In genomic region chr2:168250270-168250669, GRCm38 (mm10) we compare ENCODE assay signal across 8 mouse cellular contexts. TPM values are rescaled to one million over a fixed set of nuclear protein-coding genes. Genes with fewer than 3 reads are reported as not detected.
DNase-seq lines count a peak whose midpoint lies in the region; ATAC-seq and TF ChIP-seq lines count a peak whose summit lies in the region.

No protein-coding gene starts in this region.

- no peak overlapping the region for H3K27ac ChIP-seq in MEL (ENCODE audit: control insufficient read depth, low read depth, low read length)
- no peak overlapping the region for H3K27ac ChIP-seq in hindbrain, postnatal 0 days
- no peak overlapping the region for H3K27ac ChIP-seq in midbrain, embryonic 10.5 days (replicated peaks)

- H3K79me2 ChIP-seq in MEL (ENCODE audit: control insufficient read depth, insufficient read depth, low read length, poor library complexity) = no peaks in the 10 kb centered on the region

- no peaks in the 10 kb centered on the region for H3K4me1 ChIP-seq in MEL (ENCODE audit: control insufficient read depth in 1 of 2, insufficient read depth in 2 of 2, low read length in 2 of 2)
- H3K4me1 ChIP-seq in hindbrain, postnatal 0 days (ENCODE audit: insufficient read depth, low read length) = no peaks in the 10 kb centered on the region
- H3K4me1 ChIP-seq in midbrain, embryonic 10.5 days = peaks cover 8% of the 10 kb centered on the region

- ATAC-seq in hindbrain, postnatal 0 days = peak; percentile 35; the same call in 1 of the 2 replicates

- peak; percentile 78 to 95 (median 80) for TF ChIP-seq CTCF in MEL (IDR thresholded peaks at IDR 0.05 in 2 of 3, conservative IDR thresholded peaks at IDR 0.05 in 1 of 3; ENCODE audit: control insufficient read depth in 1 of 3, insufficient read depth in 1 of 3, low read depth in 2 of 3, low read length in 3 of 3, poor library complexity in 1 of 3, severe bottlenecking in 1 of 3)
- TF ChIP-seq CTCF in brain, embryonic 14.5 days (IDR thresholded peaks at IDR 0.05; ENCODE audit: borderline replicate concordance, extremely low read depth, insufficient read depth, insufficient read length) = peak; percentile 90
- peak; percentile 97 for TF ChIP-seq CTCF in hindbrain, postnatal 0 days (IDR thresholded peaks at IDR 0.05; ENCODE audit: low read depth)

- no peak overlapping the region for H3K4me2 ChIP-seq in hindbrain, postnatal 0 days (ENCODE audit: low read depth, low read length)

- WGBS in hindbrain, postnatal 0 days = 12% methylated on average over 8 of the region's 8 CpGs
- 16% methylated on average over 8 of the region's 8 CpGs for WGBS in midbrain, embryonic 10.5 days

- TF ChIP-seq RAD21 in MEL (IDR thresholded peaks at IDR 0.05; ENCODE audit: low read depth, low read length) = peak; percentile 95

- no peaks in the 10 kb centered on the region for H3K9me3 ChIP-seq in MEL (replicated peaks; ENCODE audit: insufficient read depth, low read length)
- H3K9me3 ChIP-seq in hindbrain, postnatal 0 days (ENCODE audit: low read length) = no peaks in the 10 kb centered on the region
- H3K9me3 ChIP-seq in midbrain, embryonic 10.5 days (replicated peaks) = no peaks in the 10 kb centered on the region

- TF ChIP-seq EP300 in MEL (IDR thresholded peaks at IDR 0.05; ENCODE audit: low read depth in 1 of 2, low read length in 2 of 2) = no peak

- H3K4me3 ChIP-seq in MEL (ENCODE audit: control insufficient read depth in 1 of 2, insufficient read depth in 1 of 2, low read depth in 2 of 2, low read length in 2 of 2) = peak overlapping the region in 1 of 2 experiments; percentile 16; a peak in 1 of 4 replicates
- H3K4me3 ChIP-seq in hindbrain, postnatal 0 days (ENCODE audit: low read length) = no peak overlapping the region
- H3K4me3 ChIP-seq in midbrain, embryonic 10.5 days = no peak overlapping the region

- no peaks in the 10 kb centered on the region for H3K36me3 ChIP-seq in MEL (ENCODE audit: control insufficient read depth in 1 of 2, insufficient read depth in 2 of 2, low read length in 2 of 2)
- no peaks in the 10 kb centered on the region for H3K36me3 ChIP-seq in hindbrain, postnatal 0 days (ENCODE audit: insufficient read depth, low read length)
- H3K36me3 ChIP-seq in midbrain, embryonic 10.5 days = no peaks in the 10 kb centered on the region

- no peak for TF ChIP-seq POLR2A in MEL (IDR thresholded peaks at IDR 0.05; ENCODE audit: control insufficient read depth in 1 of 2, insufficient read depth in 1 of 2, low read depth in 1 of 2, low read length in 2 of 2, poor library complexity in 1 of 2)
- no peak for TF ChIP-seq POLR2A in brain, embryonic 14.5 days (IDR thresholded peaks at IDR 0.05; ENCODE audit: borderline replicate concordance, extremely low read depth, insufficient read depth, insufficient read length, poor library complexity, severe bottlenecking)

- H3K27me3 ChIP-seq in MEL (ENCODE audit: control insufficient read depth in 1 of 2, insufficient read depth in 2 of 2, low read length in 2 of 2) = no peaks in the 10 kb centered on the region
- no peaks in the 10 kb centered on the region for H3K27me3 ChIP-seq in hindbrain, postnatal 0 days (ENCODE audit: insufficient read depth, low read length)
- H3K27me3 ChIP-seq in midbrain, embryonic 10.5 days (ENCODE audit: low read depth, poor library complexity, severe bottlenecking) = peaks cover 8% of the 10 kb centered on the region

- DNase-seq in MEL (ENCODE audit: low read depth, low spot score) = peak; percentile 84
- DNase-seq in brain, embryonic 14.5 days (ENCODE audit: low read depth) = peak; percentile 91
- peak; percentile 61 for DNase-seq in fibroblast of lung, adult 2 months (ENCODE audit: low read depth)
- peak; percentile 91 for DNase-seq in hindbrain, postnatal 0 days (ENCODE audit: low spot score)
- DNase-seq in left cerebral cortex, adult 18-20 months (ENCODE audit: low spot score in 2 of 2) = peak; percentile 87 to 97
- peak; percentile 78 for DNase-seq in midbrain, embryonic 10.5 days (ENCODE audit: low spot score)
- peak; percentile 57 to 77 for DNase-seq in right cerebral cortex, postnatal 36 days (ENCODE audit: low spot score in 2 of 2)
- DNase-seq in urinary bladder, postnatal 4 days (ENCODE audit: low spot score in 2 of 2) = peak; percentile 53 to 87

- H3K9ac ChIP-seq in MEL (ENCODE audit: control insufficient read depth, low read depth, low read length, poor library complexity, severe bottlenecking) = peak overlapping the region; percentile 24; the same call in 1 of the 2 replicates
- H3K9ac ChIP-seq in hindbrain, postnatal 0 days (replicated peaks; ENCODE audit: low read length) = no peak overlapping the region

TF ChIP-seq in MEL, 35 proteins besides CTCF, POLR2A, EP300 and RAD21:
- 0 out of 2 replicates have a peak, but pooled peaks have one; percentile 19 for TF ChIP-seq ZNF384 (IDR thresholded peaks at IDR 0.05; ENCODE audit: low read depth, low read length)
- TF ChIP-seq SMC3 (IDR thresholded peaks at IDR 0.05; ENCODE audit: low read depth, low read length) = peak; percentile 77
- no peak for TF ChIP-seq MYC (IDR thresholded peaks at IDR 0.05; ENCODE audit: low read depth, low read length)
- TF ChIP-seq MXI1 (IDR thresholded peaks at IDR 0.05; ENCODE audit: low read depth, low read length) = no peak
- peak; percentile 80 for TF ChIP-seq ZC3H11A (IDR thresholded peaks at IDR 0.05; ENCODE audit: low read depth, low read length)

RNA-seq across cellular contexts. Expression of gene Mocs3, which starts 19.8 kb away (rescaled TPM):
- total RNA-seq in MEL (2012; rRNA removed) = 4.2 and 5.1 TPM in 2 replicates
- 1 to 10 TPM in 1 of 2 experiments, not detected in 1; 2.9 TPM for polyA plus RNA-seq in MEL (2012; ENCODE audit: insufficient read depth in 1 of 2, insufficient read length in 2 of 2, low read depth in 1 of 2, low replicate concordance in 2 of 2, missing spikeins in 1 of 2)
- 17.9 and 21.6 TPM in 2 replicates for polyA plus RNA-seq in brain, embryonic 14.5 days (2012; rRNA removed)
- total RNA-seq in hindbrain, postnatal 0 days (2014; rRNA removed) = 24.9 and 27.0 TPM in 2 replicates
- polyA plus RNA-seq in hindbrain, postnatal 0 days (2015; fragmentation: Nextera tagmentation; extraction: Ambion mirVana) = 7.8 and 8.2 TPM in 2 replicates
- 10 to 100 TPM; 18.5 to 18.9 TPM for total RNA-seq in left cerebral cortex, adult 18-20 months (2021)
- polyA plus RNA-seq in midbrain, embryonic 10.5 days (2016; fragmentation: Nextera tagmentation; extraction: Ambion mirVana) = 6.9 and 7.0 TPM in 2 replicates

RNA-seq across cellular contexts. Expression of gene Dpm1, which starts 19.9 kb away (rescaled TPM):
- 35.4 and 49.0 TPM in 2 replicates for total RNA-seq in MEL (2012; rRNA removed)
- 100 to 1,000 TPM in 1 of 2 experiments, 10 to 100 TPM in 1; 63.5 to 564 TPM for polyA plus RNA-seq in MEL (2012; ENCODE audit: insufficient read depth in 1 of 2, insufficient read length in 2 of 2, low read depth in 1 of 2, low replicate concordance in 2 of 2, missing spikeins in 1 of 2)
- polyA plus RNA-seq in brain, embryonic 14.5 days (2012; rRNA removed) = 15.0 and 16.6 TPM in 2 replicates
- total RNA-seq in hindbrain, postnatal 0 days (2014; rRNA removed) = 82.9 and 200 TPM in 2 replicates
- polyA plus RNA-seq in hindbrain, postnatal 0 days (2015; fragmentation: Nextera tagmentation; extraction: Ambion mirVana) = 99.2 and 104 TPM in 2 replicates
- 10 to 100 TPM; 59.3 to 60.8 TPM for total RNA-seq in left cerebral cortex, adult 18-20 months (2021)
- 86.0 and 88.9 TPM in 2 replicates for polyA plus RNA-seq in midbrain, embryonic 10.5 days (2016; fragmentation: Nextera tagmentation; extraction: Ambion mirVana)

RNA-seq across cellular contexts. Expression of gene Gm20716, which starts 20.1 kb away (rescaled TPM):
- 24.4 and 29.4 TPM in 2 replicates for total RNA-seq in MEL (2012; rRNA removed)
- polyA plus RNA-seq in MEL (2012; ENCODE audit: insufficient read depth in 1 of 2, insufficient read length in 2 of 2, low read depth in 1 of 2, low replicate concordance in 2 of 2, missing spikeins in 1 of 2) = 10 to 100 TPM in 1 of 2 experiments, not detected in 1; 24.4 TPM
- polyA plus RNA-seq in brain, embryonic 14.5 days (2012; rRNA removed) = 16.6 and 21.9 TPM in 2 replicates
- total RNA-seq in hindbrain, postnatal 0 days (2014; rRNA removed) = 11.7 and 15.7 TPM in 2 replicates
- polyA plus RNA-seq in hindbrain, postnatal 0 days (2015; fragmentation: Nextera tagmentation; extraction: Ambion mirVana) = 14.3 and 14.4 TPM in 2 replicates
- 10 to 100 TPM; 36.4 to 37.0 TPM for total RNA-seq in left cerebral cortex, adult 18-20 months (2021)
- polyA plus RNA-seq in midbrain, embryonic 10.5 days (2016; fragmentation: Nextera tagmentation; extraction: Ambion mirVana) = 17.2 and 18.1 TPM in 2 replicates

RNA-seq across cellular contexts. Expression of gene Kcng1, which starts 31.3 kb away (rescaled TPM):
- total RNA-seq in MEL (2012; rRNA removed) = not detected in 2 replicates
- not detected for polyA plus RNA-seq in MEL (2012; ENCODE audit: insufficient read depth in 1 of 2, insufficient read length in 2 of 2, low read depth in 1 of 2, low replicate concordance in 2 of 2, missing spikeins in 1 of 2)
- polyA plus RNA-seq in brain, embryonic 14.5 days (2012; rRNA removed) = 3.1 and 3.8 TPM in 2 replicates
- 0.32 and 0.89 TPM in 2 replicates for total RNA-seq in hindbrain, postnatal 0 days (2014; rRNA removed)
- 1.1 TPM in 2 replicates for polyA plus RNA-seq in hindbrain, postnatal 0 days (2015; fragmentation: Nextera tagmentation; extraction: Ambion mirVana)
- 10 to 100 TPM; 34.5 to 40.8 TPM for total RNA-seq in left cerebral cortex, adult 18-20 months (2021)
- polyA plus RNA-seq in midbrain, embryonic 10.5 days (2016; fragmentation: Nextera tagmentation; extraction: Ambion mirVana) = 4.2 and 4.4 TPM in 2 replicates

RNA-seq across cellular contexts. Expression of gene Adnp, which starts 43.4 kb away (rescaled TPM):
- total RNA-seq in MEL (2012; rRNA removed) = 2.3 and 2.8 TPM in 2 replicates
- polyA plus RNA-seq in MEL (2012; ENCODE audit: insufficient read depth in 1 of 2, insufficient read length in 2 of 2, low read depth in 1 of 2, low replicate concordance in 2 of 2, missing spikeins in 1 of 2) = 10 to 100 TPM; 11.9 to 29.4 TPM
- 86.0 and 115 TPM in 2 replicates for polyA plus RNA-seq in brain, embryonic 14.5 days (2012; rRNA removed)
- total RNA-seq in hindbrain, postnatal 0 days (2014; rRNA removed) = 37.5 and 47.1 TPM in 2 replicates
- 11.1 and 14.1 TPM in 2 replicates for polyA plus RNA-seq in hindbrain, postnatal 0 days (2015; fragmentation: Nextera tagmentation; extraction: Ambion mirVana)
- total RNA-seq in left cerebral cortex, adult 18-20 months (2021) = 10 to 100 TPM; 73.0 to 78.9 TPM
- polyA plus RNA-seq in midbrain, embryonic 10.5 days (2016; fragmentation: Nextera tagmentation; extraction: Ambion mirVana) = 1.7 and 2.5 TPM in 2 replicates
